Mouse (Mus musculus) c-Kit-positive CD71-positive TER-119-positive erythroid progenitor cells, embryonic 14.5 days (primary cell): ENCODE results near the gene Slx1b.
A peak's percentile ranks its signal among the peaks of the same experiment; 100 is the strongest.
"Not testable (repeated sequence)": the region's sequence is repeated elsewhere in the genome, so short reads cannot be mapped to it uniquely, and the experiment has no call there.

Experiments used
- DNase-seq: peaks from one replicate; pipeline ENCODE4 v3.0.0-alpha.2; 2013; ENCODE audit warnings: low spot score

The Slx1b gene

GRCm38 (mm10) chr7:126695631-126696207, at the start of gene Slx1b:
Gene Slx1b (minus strand): TSS chr7:126695784.
- peak; percentile 96 for DNase-seq

DNA sequence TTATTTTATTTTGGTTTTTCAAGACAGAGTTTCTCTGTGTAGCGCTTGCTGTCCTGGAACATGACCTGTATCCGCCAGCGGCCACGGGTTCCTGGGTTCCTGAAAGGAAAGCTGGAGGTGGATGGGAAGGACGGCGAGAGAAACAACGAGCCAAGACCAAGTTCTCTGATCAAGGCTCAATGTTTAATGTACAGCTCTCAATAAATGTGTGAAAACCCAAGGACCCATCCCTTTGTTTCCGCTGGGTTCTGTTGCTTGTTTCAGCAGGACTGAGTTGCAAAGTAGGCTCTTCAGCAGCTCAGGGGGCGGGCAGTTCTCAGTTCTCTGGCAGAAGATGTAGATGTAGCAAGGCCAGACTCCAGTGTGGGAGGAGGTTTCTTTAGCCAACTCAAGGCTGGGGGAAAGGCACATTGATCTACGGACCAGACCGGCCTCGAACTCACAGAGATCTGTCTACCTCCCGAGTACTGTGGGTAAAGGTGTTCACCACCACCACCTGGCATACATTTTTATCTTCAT, 46.4 kb upstream of the Slx1b start:
- no peak for DNase-seq

DNA sequence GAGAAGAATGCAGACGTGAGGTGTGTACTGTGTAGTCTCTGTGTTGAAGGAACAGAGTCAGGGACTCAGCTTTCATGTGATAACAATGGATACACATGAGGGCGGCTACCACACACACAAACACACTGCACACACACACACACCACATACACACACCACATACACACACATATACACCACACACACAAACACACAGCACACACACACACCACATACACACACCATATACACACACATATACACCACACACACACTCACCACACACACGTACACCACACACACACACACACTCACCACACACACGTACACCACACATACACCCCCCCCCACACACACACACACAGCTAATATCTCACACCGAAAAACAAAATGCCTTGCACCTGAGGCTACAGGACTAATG, 45.9 kb upstream of the Slx1b start:
- DNase-seq: no peak

DNA sequence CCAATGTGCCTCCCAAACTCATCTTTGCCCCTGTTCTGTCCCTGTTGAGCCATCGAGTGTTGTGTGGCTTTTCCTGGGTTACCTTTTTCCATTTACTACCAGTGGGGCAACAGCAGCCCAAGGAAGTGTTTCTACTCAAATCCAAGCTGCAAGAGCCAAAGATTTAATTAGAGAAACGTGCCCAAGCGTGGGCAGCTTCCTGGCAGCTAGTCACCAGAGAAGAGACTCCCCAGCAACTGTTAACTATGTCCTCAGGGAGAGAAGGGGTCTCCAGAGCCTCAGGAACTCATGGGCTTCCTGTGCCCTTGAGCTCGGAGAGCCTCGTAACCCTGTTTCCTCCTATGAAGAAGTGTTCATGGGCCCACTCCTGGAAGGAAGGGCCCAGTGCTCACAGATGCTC, 45.4 kb upstream of the Slx1b start:
- DNase-seq: no peak

DNA sequence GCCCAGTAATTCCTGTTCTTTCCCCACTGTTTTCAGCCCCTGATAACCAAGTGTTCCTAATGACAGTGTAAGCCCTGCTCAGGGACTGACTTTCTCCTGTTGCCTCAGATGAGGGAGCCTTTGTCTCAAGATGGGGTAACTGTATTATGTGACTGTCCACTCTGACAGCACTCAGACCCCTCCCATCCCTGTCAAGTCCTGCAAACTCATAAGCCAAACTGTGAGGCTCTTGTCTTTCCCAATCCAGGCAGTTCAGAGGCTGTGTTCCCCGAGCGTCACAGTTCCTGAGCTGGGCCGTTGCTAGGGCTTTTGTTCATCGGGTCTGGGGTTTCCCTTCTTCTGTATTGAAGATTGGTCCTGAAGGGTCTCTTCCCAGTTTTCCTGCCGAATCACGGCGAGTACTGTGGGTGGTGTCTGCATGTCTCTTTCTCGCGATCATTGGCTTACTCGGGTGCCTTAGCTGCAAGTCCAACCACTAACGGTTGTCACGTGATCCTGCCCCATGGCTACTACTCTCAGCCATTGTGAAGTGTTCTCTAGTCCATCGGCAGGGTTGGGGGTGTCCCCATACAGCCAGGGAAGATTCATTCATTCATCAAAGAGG, 44.6 kb upstream of the Slx1b start:
- no peak for DNase-seq

DNA sequence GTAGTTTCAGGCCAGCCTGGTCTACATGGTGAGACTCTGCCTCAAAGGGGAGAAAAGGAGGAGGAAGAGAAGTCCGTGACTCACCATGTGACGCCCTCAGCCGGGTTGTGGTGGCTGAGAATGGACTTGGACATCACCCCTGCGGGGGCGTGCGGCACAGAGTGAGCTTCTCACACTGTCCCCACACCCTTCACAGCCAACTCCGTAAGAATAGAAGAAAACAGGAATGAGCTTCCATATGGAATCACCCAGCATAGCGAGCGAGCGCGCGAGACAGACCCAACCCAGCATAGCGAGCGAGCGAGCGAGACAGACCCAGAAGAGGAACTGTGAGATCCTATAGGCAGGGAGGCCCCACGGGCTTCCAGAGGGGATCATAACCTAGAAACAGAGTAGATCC, 44.0 kb upstream of the Slx1b start:
- DNase-seq: no peak

DNA sequence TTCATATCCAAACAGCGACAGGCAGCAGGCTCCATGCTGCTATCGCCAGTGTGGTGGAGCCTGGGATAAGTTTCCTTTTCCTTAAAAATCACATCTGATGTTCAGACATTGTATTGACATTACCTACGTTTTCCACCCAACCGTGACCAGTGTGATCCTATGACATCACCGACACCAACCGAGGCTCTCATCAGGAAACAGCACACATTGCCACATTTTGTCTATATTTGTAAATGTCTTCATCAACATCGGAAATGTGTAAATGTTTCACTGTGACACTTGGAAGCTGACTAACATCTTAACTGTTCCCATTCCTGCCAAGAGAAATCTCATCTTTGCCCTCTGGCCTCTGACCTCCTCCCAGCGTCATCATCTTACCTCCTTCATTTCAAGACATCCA, 40.5 kb upstream of the Slx1b start:
- DNase-seq: no peak

- DNase-seq: not testable (repeated sequence)
These were observed 34.7 kb upstream of the Slx1b start for GRCm38 (mm10) chr7:126730256-126730789.

- DNase-seq: no peak
These were observed 30.1 kb upstream of the Slx1b start for GRCm38 (mm10) chr7:126725667-126726066.

- DNase-seq: no peak
These were observed 29.5 kb upstream of the Slx1b start for GRCm38 (mm10) chr7:126725077-126725476.

DNA sequence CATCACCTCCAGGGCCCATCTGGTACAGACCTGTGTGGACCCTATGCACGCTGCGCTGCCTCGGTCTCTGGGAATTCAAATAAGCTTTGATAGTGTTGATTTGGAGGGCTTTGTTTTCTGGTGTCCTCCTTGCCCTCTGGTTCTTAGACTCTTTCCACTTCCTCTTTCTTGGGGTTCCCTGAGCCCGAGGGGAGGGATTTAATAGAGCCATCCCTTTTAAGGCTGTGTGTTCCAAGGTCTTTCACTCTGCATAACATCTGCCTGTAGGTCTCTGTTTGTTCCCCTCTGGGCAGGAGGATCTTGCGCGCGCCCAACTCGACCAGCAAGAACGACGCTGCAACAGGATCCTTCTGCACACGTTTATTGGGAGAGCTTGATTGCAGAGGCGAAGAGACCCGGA, 26.1 kb upstream of the Slx1b start:
- no peak for DNase-seq

DNA sequence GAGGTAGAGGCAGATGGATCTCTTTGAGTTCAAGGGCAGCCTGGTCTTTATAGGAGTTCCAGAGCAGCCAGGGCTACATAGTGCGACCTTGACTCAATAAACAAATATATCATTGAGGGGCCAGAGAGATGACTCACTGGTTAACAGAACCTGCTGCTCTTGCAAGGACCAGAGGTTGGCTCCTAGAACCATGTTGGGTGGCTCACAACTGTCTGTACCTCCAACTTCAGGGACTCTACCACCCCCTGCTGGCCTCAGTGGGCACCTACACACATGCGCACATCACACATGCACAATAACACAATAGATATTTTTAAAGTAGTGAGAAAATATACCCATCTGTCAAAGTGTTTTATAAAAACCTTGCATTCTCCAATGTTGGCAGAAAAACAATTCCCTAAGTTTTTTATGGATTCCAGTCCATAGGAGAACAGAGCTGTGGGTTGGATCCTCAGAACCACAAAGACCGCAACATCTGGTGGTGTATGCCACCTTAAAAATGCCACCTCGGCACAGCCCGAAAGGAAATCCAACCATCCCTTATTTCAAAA, 23.3 kb upstream of the Slx1b start:
- DNase-seq: no peak

- DNase-seq: no peak
These were observed 22.0 kb upstream of the Slx1b start for GRCm38 (mm10) chr7:126717566-126717965.

- no peak for DNase-seq
These were observed 20.1 kb upstream of the Slx1b start for GRCm38 (mm10) chr7:126715679-126716078.

- DNase-seq: no peak
These were observed 16.3 kb upstream of the Slx1b start for GRCm38 (mm10) chr7:126711910-126712309.

DNA sequence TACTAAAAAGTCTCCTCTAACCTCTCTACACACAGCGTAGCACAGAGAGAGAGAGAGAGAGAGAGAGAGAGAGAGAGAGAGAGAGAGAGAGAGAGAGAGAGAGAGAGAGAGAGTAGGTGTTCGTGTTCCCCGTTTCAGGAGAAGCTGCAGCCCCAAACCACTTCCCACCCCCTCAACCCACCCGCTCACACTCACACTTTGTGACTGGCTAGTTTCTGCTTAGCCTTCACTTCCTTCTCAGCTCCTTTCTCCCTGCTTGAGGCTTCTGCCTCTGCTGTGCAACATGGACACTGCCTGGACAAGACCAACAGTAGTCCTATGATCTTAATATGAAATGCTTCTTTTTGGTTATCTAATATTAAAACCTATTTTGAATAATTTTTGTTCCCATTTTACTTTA, 14.7 kb upstream of the Slx1b start:
- no peak for DNase-seq

GRCm38 (mm10) chr7:126708175-126708952, 12.8 kb upstream of the Slx1b start:
- DNase-seq: no peak

DNA sequence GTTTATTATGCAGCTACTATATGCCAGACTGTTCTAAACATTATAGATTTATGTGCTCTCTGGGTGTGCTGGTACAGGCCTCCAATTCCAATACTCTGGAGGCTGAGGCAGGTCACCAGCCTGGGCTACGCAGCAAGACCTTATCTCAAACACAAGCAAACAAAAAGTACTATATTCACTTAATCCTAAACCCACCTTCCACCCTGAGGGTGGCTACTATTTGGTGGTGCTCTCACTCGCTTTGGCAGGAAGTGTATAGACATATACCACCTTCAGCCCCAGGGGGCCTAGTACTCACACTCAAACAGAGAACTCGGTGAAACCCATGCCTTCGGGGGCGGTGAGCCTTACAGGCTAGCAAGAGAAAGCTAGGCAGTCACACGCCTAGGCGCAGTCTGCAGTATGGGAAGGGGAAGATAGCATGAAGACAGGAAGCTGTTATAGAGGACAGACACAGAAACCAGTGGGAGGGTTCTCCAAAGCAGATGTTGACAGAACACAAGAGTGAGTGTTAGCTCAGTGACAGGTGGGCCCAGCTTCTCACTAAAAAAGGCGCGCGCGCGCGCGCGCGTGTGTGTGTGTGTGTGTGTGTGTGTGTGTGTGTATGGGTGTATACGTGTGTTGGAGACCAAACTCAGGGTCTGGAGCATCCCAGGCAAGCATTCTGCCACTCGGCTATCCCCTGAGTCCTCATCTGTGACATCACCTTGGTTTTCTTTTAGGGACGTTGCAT, 12.0 kb upstream of the Slx1b start, which contains the start of gene Coro1a:
TSS of gene Coro1a (minus strand) at position 346 of the 733 bp plus-strand sequence.
- DNase-seq: no peak

DNA sequence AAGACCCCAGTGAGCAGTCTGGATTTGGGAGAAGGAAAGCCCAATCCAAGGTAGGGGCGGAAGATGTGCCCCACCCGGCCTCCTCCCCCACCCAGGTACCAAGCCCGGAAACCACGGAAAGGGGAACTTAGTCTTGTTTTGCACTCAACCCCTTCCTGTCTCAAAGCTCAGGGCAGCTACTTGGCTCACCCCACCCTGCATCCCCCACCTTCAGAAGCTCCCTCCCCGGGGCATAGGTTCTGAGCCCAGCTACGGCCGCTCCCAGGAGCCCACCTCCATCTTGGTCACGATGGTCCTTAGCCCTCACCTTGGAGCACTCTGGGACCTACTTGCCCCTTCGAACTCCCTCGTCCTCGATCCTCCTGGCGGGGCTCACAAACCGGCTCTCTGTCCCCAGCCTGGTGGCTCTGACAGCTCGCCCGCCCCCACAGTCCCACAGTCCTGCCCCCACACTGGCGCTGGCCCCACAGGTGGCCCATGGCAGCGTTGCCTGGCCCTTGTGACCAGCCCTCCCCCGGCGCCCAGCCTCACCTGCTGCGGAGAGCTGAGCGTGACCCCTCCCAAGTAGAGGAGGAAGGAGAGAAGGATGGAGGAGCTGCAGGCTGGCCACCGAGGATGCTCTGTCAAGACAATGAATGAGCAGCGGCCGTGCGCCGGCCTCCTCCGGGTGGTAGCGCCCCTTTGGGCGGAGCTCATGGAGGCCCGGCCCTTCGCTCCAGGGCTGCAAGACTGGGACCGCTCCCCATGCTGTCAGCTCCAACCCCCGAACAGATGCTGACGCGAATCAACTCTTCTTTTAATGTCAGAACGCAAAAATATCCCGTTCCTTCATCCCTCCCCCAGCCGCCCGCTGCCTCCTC, 8.8 kb upstream of the Slx1b start:
- no peak for DNase-seq

- no peak for DNase-seq
These were observed 8.1 kb upstream of the Slx1b start for GRCm38 (mm10) chr7:126703757-126704077.
